Mouse (Mus musculus): ENCODE measurements around the gene Ston1. TPM values are rescaled to one million over a fixed set of nuclear protein-coding genes. Genes with fewer than 3 reads are reported as not detected.

Gene Ston1
- polyA plus RNA-seq, 1 experiment from 2014 or later = 6.2 TPM

- 21% methylated on average over 21 of the region's 21 CpGs for WGBS
- Histone ChIP-seq H3K27ac (no peak overlapping the region), H3K4me3 (replicated peaks) (no peak overlapping the region), H3K4me1 (replicated peaks) (no peaks in the 10 kb centered on the region), H3K36me3 (no peaks in the 10 kb centered on the region; the same call in 1 of the 2 replicates), H3K9me3 (no peaks in the 10 kb centered on the region), H3K4me2 (replicated peaks) (no peak overlapping the region), H3K27me3 (replicated peaks) (no peaks in the 10 kb centered on the region), H3K9ac (no peak overlapping the region)
- peak; percentile 77 for ATAC-seq
Observed at GRCm38 (mm10) chr17:88652702-88653374, 55.4 kb downstream of the Ston1 start.

GRCm38 (mm10) chr17:88653375-88653769 is 55.9 kb downstream of the Ston1 start:
- H3K9ac ChIP-seq = no peak overlapping the region
- H3K4me3 ChIP-seq (replicated peaks) = no peak overlapping the region
- no peaks in the 10 kb centered on the region for H3K27me3 ChIP-seq (replicated peaks)
- 77% methylated on average over 4 of the region's 4 CpGs for WGBS
- no peaks in the 10 kb centered on the region; the same call in 1 of the 2 replicates for H3K36me3 ChIP-seq
- H3K4me1 ChIP-seq (replicated peaks) = no peaks in the 10 kb centered on the region
- no peak for ATAC-seq
- H3K4me2 ChIP-seq (replicated peaks) = no peak overlapping the region
- no peak overlapping the region for H3K27ac ChIP-seq
- no peaks in the 10 kb centered on the region for H3K9me3 ChIP-seq

GRCm38 (mm10) chr17:88658510-88658909 is 61.0 kb downstream of the Ston1 start:
- Histone ChIP-seq H3K27ac (no peak overlapping the region), H3K4me2 (replicated peaks) (no peak overlapping the region), H3K27me3 (replicated peaks) (no peaks in the 10 kb centered on the region), H3K4me3 (replicated peaks) (no peak overlapping the region), H3K9ac (no peak overlapping the region), H3K4me1 (replicated peaks) (no peaks in the 10 kb centered on the region), H3K36me3 (no peaks in the 10 kb centered on the region), H3K9me3 (no peaks in the 10 kb centered on the region)
- WGBS = 81% methylated on average over 6 of the region's 6 CpGs
- ATAC-seq = no peak

DNA sequence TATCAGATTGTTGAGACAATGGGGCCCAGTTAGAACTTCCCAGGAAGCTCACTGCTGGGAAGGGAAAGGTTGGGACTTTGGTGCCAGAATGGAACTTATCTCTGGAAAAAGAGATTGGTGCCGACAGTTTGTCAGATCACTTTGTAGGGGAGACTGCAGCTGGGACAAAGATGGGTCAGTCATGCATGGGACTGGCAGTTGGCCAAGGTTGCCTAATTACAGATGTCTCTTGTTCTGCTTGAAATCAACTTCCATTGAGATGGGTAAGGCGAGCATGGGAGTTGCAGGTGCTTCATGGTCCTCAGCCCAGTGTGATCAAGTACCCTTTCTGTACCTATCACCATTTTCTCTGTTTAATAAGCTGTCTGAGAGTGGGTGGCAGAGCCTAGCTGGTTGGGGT is 68.6 kb downstream of the Ston1 start:
- Histone ChIP-seq H3K9ac (no peak overlapping the region), H3K27ac (no peak overlapping the region)
- 79% methylated on average over 2 of the region's 2 CpGs for WGBS

DNA sequence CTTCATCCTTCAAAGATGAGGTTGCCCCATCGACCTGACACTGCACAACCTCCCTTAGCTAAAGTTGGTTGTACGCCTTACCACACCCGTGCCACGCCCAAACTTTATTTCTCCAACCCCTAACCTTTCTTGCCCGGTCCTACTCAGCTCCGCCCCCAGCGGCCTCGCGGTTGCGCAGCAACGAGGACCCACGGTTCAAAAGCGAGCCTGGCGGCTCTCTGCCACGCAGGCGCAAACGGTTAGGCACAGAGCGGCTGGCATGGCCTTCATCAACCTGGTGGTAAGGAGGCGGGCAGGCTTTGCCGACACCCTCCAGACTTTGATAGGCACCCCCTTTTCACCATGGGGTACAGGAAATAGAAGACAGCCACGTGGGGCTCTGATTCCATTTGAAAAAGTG is 71.0 kb downstream of the Ston1 start, which contains the start of gene Gtf2a1l:
Gtf2a1l (plus strand) TSS at position 209 of the 400 bp plus-strand sequence.
- peak within 1 kb of the TSS; percentile 14 for H3K4me3 ChIP-seq (replicated peaks)
- no peak within 1 kb of the TSS for H3K9ac ChIP-seq
- no peaks in the 10 kb centered on the region for H3K36me3 ChIP-seq
- WGBS = 19% methylated on average over 21 of the region's 21 CpGs
- peak within 1 kb of the TSS; percentile 50 for H3K4me2 ChIP-seq (replicated peaks)
- ATAC-seq = peak; percentile 77
- H3K27me3 ChIP-seq (replicated peaks) = no peaks in the 10 kb centered on the region
- no peaks in the 10 kb centered on the region for H3K9me3 ChIP-seq
- H3K4me1 ChIP-seq (replicated peaks) = 0 out of 2 replicates have a peak, but pooled peaks cover 5% of the 10 kb centered on the region
- H3K27ac ChIP-seq = no peak within 1 kb of the TSS

More for the DNA sequence above, 68.6 kb downstream of the Ston1 start:
- Histone ChIP-seq H3K27me3 (replicated peaks) (no peaks in the 10 kb centered on the region), H3K36me3 (no peaks in the 10 kb centered on the region), H3K4me2 (replicated peaks) (no peak overlapping the region), H3K4me1 (replicated peaks) (0 out of 2 replicates have a peak, but pooled peaks cover 5% of the 10 kb centered on the region), H3K9me3 (no peaks in the 10 kb centered on the region), H3K4me3 (replicated peaks) (no peak overlapping the region)
- no peak for ATAC-seq

DNA sequence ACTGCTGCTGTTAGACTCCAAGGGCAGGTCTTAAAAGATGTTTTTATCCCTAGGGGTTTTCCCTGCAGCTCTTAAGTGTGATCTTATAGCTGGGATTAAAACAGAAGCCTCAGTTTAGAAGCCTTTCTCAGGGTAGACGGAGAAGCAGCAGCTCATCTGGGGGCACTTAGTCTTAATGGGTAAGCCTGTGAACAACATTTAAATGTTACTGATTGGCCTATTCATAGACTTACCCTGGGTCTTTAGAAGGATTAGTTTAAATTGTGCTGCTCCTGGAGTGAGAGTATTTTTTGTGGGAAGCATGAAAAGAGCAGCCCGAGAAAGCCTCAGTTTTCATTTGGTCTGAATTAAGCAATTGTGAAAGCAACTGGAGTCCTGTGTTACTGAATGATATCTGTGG is 72.4 kb downstream of the Ston1 start:
- H3K36me3 ChIP-seq = no peaks in the 10 kb centered on the region
- no peak overlapping the region for H3K27ac ChIP-seq
- no peak for ATAC-seq
- no peak overlapping the region for H3K4me2 ChIP-seq (replicated peaks)
- WGBS = 81% methylated on average over 2 of the region's 2 CpGs
- no peaks in the 10 kb centered on the region for H3K9me3 ChIP-seq
- H3K9ac ChIP-seq = no peak overlapping the region
- no peak overlapping the region for H3K4me3 ChIP-seq (replicated peaks)
- 0 out of 2 replicates have a peak, but pooled peaks cover 5% of the 10 kb centered on the region for H3K4me1 ChIP-seq (replicated peaks)
- no peaks in the 10 kb centered on the region for H3K27me3 ChIP-seq (replicated peaks)

DNA sequence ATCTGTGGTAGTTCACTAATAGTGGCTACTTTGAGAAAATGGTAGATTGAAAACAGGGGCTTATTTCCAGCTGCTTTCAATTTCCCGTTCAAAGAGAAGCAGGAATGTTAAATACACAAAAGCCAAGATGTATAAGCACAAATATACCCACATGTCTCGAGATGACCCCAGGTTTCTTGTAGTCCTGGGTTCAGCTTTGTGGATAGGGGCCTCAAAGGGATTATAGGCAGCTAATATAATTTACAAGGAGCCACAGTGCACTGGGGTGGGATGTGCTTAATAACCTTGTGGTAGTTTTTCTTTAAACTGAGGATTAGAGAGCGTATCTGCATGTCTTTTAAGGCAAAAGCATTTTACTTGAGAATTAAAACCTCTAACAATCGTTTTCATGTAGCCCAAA is 73.3 kb downstream of the Ston1 start:
- Histone ChIP-seq H3K36me3 (no peaks in the 10 kb centered on the region), H3K4me3 (replicated peaks) (no peak overlapping the region), H3K9ac (no peak overlapping the region), H3K4me1 (replicated peaks) (0 out of 2 replicates have a peak, but pooled peaks cover 5% of the 10 kb centered on the region), H3K27me3 (replicated peaks) (no peaks in the 10 kb centered on the region), H3K27ac (no peak overlapping the region), H3K4me2 (replicated peaks) (no peak overlapping the region), H3K9me3 (no peaks in the 10 kb centered on the region)
- ATAC-seq = no peak
- 52% methylated on average over 4 of the region's 4 CpGs for WGBS

DNA sequence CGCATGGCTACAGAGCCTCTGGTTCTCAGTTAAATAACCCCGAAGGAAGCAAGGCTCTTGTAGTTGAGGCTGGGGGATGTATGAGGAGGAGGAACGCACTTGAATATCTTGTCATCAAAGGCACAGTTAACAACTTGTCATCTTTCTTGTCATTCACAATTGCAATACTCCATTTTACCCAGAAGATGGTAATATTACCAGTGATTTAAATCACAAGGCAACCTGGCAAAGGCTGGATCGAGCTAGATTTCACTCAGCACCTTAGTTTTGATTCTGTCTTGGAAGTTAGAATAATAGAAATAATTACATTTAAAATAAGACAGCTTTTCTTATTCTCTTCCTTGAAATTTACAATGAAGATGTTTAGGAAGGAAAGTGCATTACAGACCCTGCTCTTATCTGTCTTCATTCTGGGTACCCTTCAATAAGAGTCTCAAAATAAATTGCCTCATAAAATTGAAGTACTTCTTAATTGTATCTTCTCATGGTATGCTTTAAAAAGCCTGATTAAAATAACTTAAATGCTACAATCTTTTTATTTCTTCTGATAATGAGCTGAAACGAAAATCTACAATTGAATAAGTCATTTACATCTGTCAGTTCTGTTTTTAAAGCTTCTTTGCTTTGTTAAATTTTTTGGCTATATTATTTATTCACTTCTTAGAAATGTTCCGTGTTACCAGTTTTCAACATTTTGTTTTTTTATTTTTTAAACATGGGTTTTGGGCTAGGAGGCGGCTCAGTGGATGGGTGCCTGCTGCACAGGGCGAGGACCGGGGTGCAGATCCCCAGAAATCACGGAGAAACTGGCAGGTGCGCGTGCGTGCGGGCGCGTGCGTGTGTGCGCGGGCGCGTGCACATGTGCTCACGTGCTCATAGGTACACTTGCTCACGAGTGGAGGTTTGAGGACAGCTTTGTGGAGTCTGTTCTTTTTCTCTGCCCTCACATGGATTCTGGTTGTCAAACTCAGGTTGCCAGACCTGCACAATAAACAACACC is 78.1 kb downstream of the Ston1 start:
- no peaks in the 10 kb centered on the region for H3K36me3 ChIP-seq
- no peaks in the 10 kb centered on the region for H3K9me3 ChIP-seq
- WGBS = 89% methylated on average over 23 of the region's 23 CpGs
- no peak overlapping the region for H3K9ac ChIP-seq
- no peak overlapping the region for H3K4me3 ChIP-seq (replicated peaks)
- no peak overlapping the region for H3K4me2 ChIP-seq (replicated peaks)
- H3K27ac ChIP-seq = no peak overlapping the region
- no peaks in the 10 kb centered on the region for H3K27me3 ChIP-seq (replicated peaks)
- no peak for ATAC-seq
- H3K4me1 ChIP-seq (replicated peaks) = no peaks in the 10 kb centered on the region

DNA sequence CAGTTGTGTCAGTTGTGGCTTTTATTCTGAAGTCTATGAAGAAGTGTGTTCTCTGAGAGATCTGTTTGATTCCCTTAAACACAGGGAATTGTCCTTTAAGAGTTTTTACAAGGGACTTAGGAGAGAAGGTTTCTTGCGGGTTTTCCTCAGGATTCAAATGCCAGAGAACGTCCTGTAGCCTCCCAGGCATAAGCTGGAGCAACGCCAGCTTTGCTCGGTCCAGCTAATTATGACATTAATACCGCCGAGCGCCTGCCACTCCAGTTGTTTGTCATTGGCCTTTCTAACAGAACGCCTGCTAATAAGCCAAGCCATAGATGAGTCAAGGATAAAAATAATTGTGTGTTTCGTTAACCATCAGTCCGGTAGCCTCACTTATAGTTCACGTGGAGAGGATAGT is 90.7 kb downstream of the Ston1 start:
- 60% methylated on average over 11 of the region's 11 CpGs for WGBS
- H3K4me2 ChIP-seq (replicated peaks) = no peak overlapping the region
- no peak overlapping the region for H3K4me3 ChIP-seq (replicated peaks)
- H3K9me3 ChIP-seq = no peaks in the 10 kb centered on the region
- no peaks in the 10 kb centered on the region for H3K36me3 ChIP-seq
- H3K27me3 ChIP-seq (replicated peaks) = no peaks in the 10 kb centered on the region
- no peak for ATAC-seq
- no peak overlapping the region for H3K27ac ChIP-seq
- no peak overlapping the region for H3K9ac ChIP-seq
- H3K4me1 ChIP-seq (replicated peaks) = no peaks in the 10 kb centered on the region

- H3K27me3 ChIP-seq (replicated peaks) = no peaks in the 10 kb centered on the region
- no peak overlapping the region for H3K27ac ChIP-seq
- no peaks in the 10 kb centered on the region for H3K9me3 ChIP-seq
- 50% methylated on average over 9 of the region's 9 CpGs for WGBS
- no peak overlapping the region for H3K9ac ChIP-seq
- no peak for ATAC-seq
- H3K4me1 ChIP-seq (replicated peaks) = 0 out of 2 replicates have a peak, but pooled peaks cover 3% of the 10 kb centered on the region
- no peak overlapping the region for H3K4me3 ChIP-seq (replicated peaks)
- H3K4me2 ChIP-seq (replicated peaks) = no peak overlapping the region
- no peaks in the 10 kb centered on the region for H3K36me3 ChIP-seq
Observed at GRCm38 (mm10) chr17:88696656-88697333, 99.3 kb downstream of the Ston1 start.

GRCm38 (mm10) chr17:88700901-88701300 is 103.4 kb downstream of the Ston1 start:
- Histone ChIP-seq H3K4me2 (replicated peaks) (no peak overlapping the region), H3K27me3 (replicated peaks) (no peaks in the 10 kb centered on the region), H3K27ac (no peak overlapping the region), H3K36me3 (no peaks in the 10 kb centered on the region), H3K9ac (no peak overlapping the region), H3K4me3 (replicated peaks) (no peak overlapping the region), H3K4me1 (replicated peaks) (peaks cover 3% of the 10 kb centered on the region; the same call in 1 of the 2 replicates), H3K9me3 (no peaks in the 10 kb centered on the region)
- no peak for ATAC-seq

- Histone ChIP-seq H3K9ac (no peak overlapping the region), H3K36me3 (no peaks in the 10 kb centered on the region), H3K27me3 (replicated peaks) (no peaks in the 10 kb centered on the region), H3K4me1 (replicated peaks) (no peaks in the 10 kb centered on the region; the same call in 1 of the 2 replicates), H3K4me2 (replicated peaks) (peak overlapping the region; percentile 36; the same call in 1 of the 2 replicates), H3K9me3 (no peaks in the 10 kb centered on the region), H3K27ac (no peak overlapping the region), H3K4me3 (replicated peaks) (no peak overlapping the region)
- no peak for ATAC-seq
- 11% methylated on average over 6 of the region's 6 CpGs for WGBS
Observed at GRCm38 (mm10) chr17:88702345-88702744, 104.9 kb downstream of the Ston1 start.

All from intestine, embryonic 15.5 days (tissue).